Mouse (Mus musculus) embryonic stem cell, embryonic (primary cell): ENCODE data around the gene Gdpgp1.

ENCODE experiments used
- CTCF ChIA-PET, 4 experiments: fragments of 300-600 bp in 2 of 4; fragments of 350-600 bp in 2 of 4; sonication (Branson Sonifier 250); formaldehyde crosslinking; loops; one replicate each; lab custom pipeline; 2022; ENCODE audit warnings: inconsistent platforms in 2 of 4; lab: Charles Lee
- POLR2A ChIA-PET, 4 experiments: fragments of 300-600 bp in 2 of 4; fragments of 350-600 bp in 2 of 4; sonication (Branson Sonifier 250); formaldehyde crosslinking; loops; one replicate each; lab custom pipeline; 2022; ENCODE audit warnings: antibody characterized with exemption in 4 of 4, inconsistent platforms in 1 of 4; lab: Charles Lee

The Gdpgp1 gene

GRCm38 (mm10) chr7:80195146-80195545, 37.5 kb upstream of the Gdpgp1 start:
- ChIA-PET CTCF (no interaction called here), POLR2A (interaction anchor here in 3 of 4 experiments (0.5 to 12.1 kb wide), 5 partner anchors 9 to 39 kb away, joined by 3 to 328 read pairs (median 4); no protein-coding TSS in a partner anchor)

GRCm38 (mm10) chr7:80195576-80196263, 36.9 kb upstream of the Gdpgp1 start:
- POLR2A ChIA-PET = interaction anchor here in 1 of 4 experiments (1.1 to 5.8 kb wide), 3 partner anchors 11 to 65 kb away, joined by 4 to 46 read pairs (median 4); no protein-coding TSS in a partner anchor
- CTCF ChIA-PET = interaction anchor here in 1 of 4 experiments (0.6 kb wide), 1 partner anchor 43 kb away, joined by 3 read pairs; no protein-coding TSS in a partner anchor

- CTCF ChIA-PET = interaction anchor here in 3 of 4 experiments (0.6 to 3.0 kb wide), 10 partner anchors 8 to 469 kb away, joined by 3 to 16 read pairs (median 6); no protein-coding TSS in a partner anchor
- POLR2A ChIA-PET = interaction anchor here (0.5 to 10.2 kb wide), 56 partner anchors 8 to 629 kb away, joined by 3 to 335 read pairs (median 6); partner anchors contain the start of genes Sema4b (in 4 of the 4), Cib1 (in 2 of the 4), Gdpgp1 (in 2 of the 4) and Ngrn (in 2 of the 4)
These were observed 35.3 kb upstream of the Gdpgp1 start for GRCm38 (mm10) chr7:80197371-80197770.

GRCm38 (mm10) chr7:80197941-80198778, 34.5 kb upstream of the Gdpgp1 start:
- CTCF ChIA-PET = interaction anchor here in 3 of 4 experiments (0.6 to 3.0 kb wide), 14 partner anchors 9 to 1256 kb away, joined by 3 to 16 read pairs (median 6); no protein-coding TSS in a partner anchor

GRCm38 (mm10) chr7:80198863-80199262, 33.8 kb upstream of the Gdpgp1 start:
- ChIA-PET POLR2A (interaction anchor here (0.6 to 10.2 kb wide), 53 partner anchors 7 to 336 kb away, joined by 3 to 335 read pairs (median 7); partner anchors contain the start of genes Sema4b (in 4 of the 4), Cib1 (in 2 of the 4), Gdpgp1 (in 2 of the 4) and Ngrn (in 2 of the 4)), CTCF (interaction anchor here in 3 of 4 experiments (0.8 to 3.3 kb wide), 11 partner anchors 10 to 66 kb away, joined by 3 to 28 read pairs (median 6); no protein-coding TSS in a partner anchor)

More at GRCm38 (mm10) chr7:80197941-80198778, 34.5 kb upstream of the Gdpgp1 start:
- POLR2A ChIA-PET = interaction anchor here (0.5 to 10.2 kb wide), 76 partner anchors 8 to 628 kb away, joined by 3 to 335 read pairs (median 6); partner anchors contain the start of genes Sema4b (in 4 of the 4), Ngrn (in 3 of the 4), Cib1 (in 2 of the 4) and Gdpgp1 (in 2 of the 4)

- POLR2A ChIA-PET = interaction anchor here (0.5 to 10.2 kb wide), 52 partner anchors 8 to 336 kb away, joined by 3 to 335 read pairs (median 7); partner anchors contain the start of genes Sema4b (in 4 of the 4), Cib1 (in 2 of the 4), Gdpgp1 (in 2 of the 4) and Ngrn (in 2 of the 4)
- CTCF ChIA-PET = interaction anchor here in 2 of 4 experiments (0.8 to 3.3 kb wide), 9 partner anchors 10 to 65 kb away, joined by 3 to 28 read pairs (median 6); no protein-coding TSS in a partner anchor
These were observed 33.4 kb upstream of the Gdpgp1 start for GRCm38 (mm10) chr7:80199286-80199685.

GRCm38 (mm10) chr7:80199851-80200587, 32.6 kb upstream of the Gdpgp1 start:
- CTCF ChIA-PET = interaction anchor here (0.6 to 3.3 kb wide), 21 partner anchors 8 to 541 kb away, joined by 3 to 28 read pairs (median 4); no protein-coding TSS in a partner anchor

GRCm38 (mm10) chr7:80200588-80200945, 32.1 kb upstream of the Gdpgp1 start:
- CTCF ChIA-PET = interaction anchor here (0.6 to 3.3 kb wide), 20 partner anchors 9 to 710 kb away, joined by 3 to 28 read pairs (median 4); partner anchors contain the start of gene Hddc3 (in 1 of the 4)
- POLR2A ChIA-PET = interaction anchor here (0.5 to 10.2 kb wide), 52 partner anchors 8 to 607 kb away, joined by 3 to 335 read pairs (median 6); partner anchors contain the start of genes Sema4b (in 4 of the 4), Cib1 (in 2 of the 4), Gdpgp1 (in 2 of the 4) and Ngrn (in 2 of the 4)

More at GRCm38 (mm10) chr7:80199851-80200587, 32.6 kb upstream of the Gdpgp1 start:
- POLR2A ChIA-PET = interaction anchor here (0.5 to 10.2 kb wide), 66 partner anchors 8 to 607 kb away, joined by 3 to 335 read pairs (median 5); partner anchors contain the start of genes Sema4b (in 4 of the 4), Cib1 (in 2 of the 4), Gdpgp1 (in 2 of the 4) and Ngrn (in 2 of the 4)

- ChIA-PET POLR2A (interaction anchor here (0.5 to 10.2 kb wide), 47 partner anchors 7 to 606 kb away, joined by 3 to 335 read pairs (median 6); partner anchors contain the start of genes Cib1 (in 3 of the 4), Gdpgp1 (in 3 of the 4), Sema4b (in 3 of the 4) and Ttll13 (in 2 of the 4)), CTCF (interaction anchor here in 3 of 4 experiments (0.6 to 3.3 kb wide), 16 partner anchors 9 to 710 kb away, joined by 3 to 28 read pairs (median 4); partner anchors contain the start of gene Hddc3 (in 1 of the 3))
These were observed 31.6 kb upstream of the Gdpgp1 start for GRCm38 (mm10) chr7:80200963-80201539.

GRCm38 (mm10) chr7:80201888-80202540, 30.7 kb upstream of the Gdpgp1 start:
- ChIA-PET CTCF (interaction anchor here in 3 of 4 experiments (0.5 to 3.3 kb wide), 4 partner anchors 13 to 356 kb away, joined by 3 to 28 read pairs (median 7); no protein-coding TSS in a partner anchor), POLR2A (interaction anchor here in 3 of 4 experiments (0.6 to 10.2 kb wide), 19 partner anchors 10 to 100 kb away, joined by 3 to 335 read pairs (median 20); partner anchors contain the start of genes Sema4b (in 3 of the 3), Cib1 (in 2 of the 3) and Gdpgp1 (in 2 of the 3))

GRCm38 (mm10) chr7:80202961-80203360, 29.7 kb upstream of the Gdpgp1 start:
- ChIA-PET POLR2A (interaction anchor here in 3 of 4 experiments (0.6 to 10.2 kb wide), 9 partner anchors 11 to 51 kb away, joined by 3 to 335 read pairs (median 5); partner anchors contain the start of genes Sema4b (in 2 of the 3), Cib1 (in 1 of the 3) and Gdpgp1 (in 1 of the 3)), CTCF (interaction anchor here in 2 of 4 experiments (0.5 to 1.0 kb wide), 2 partner anchors 12 to 355 kb away, joined by 3 to 4 read pairs; no protein-coding TSS in a partner anchor)

- ChIA-PET POLR2A (interaction anchor here in 3 of 4 experiments (0.5 to 10.2 kb wide), 9 partner anchors 12 to 1016 kb away, joined by 3 to 335 read pairs (median 7); partner anchors contain the start of genes Sema4b (in 2 of the 3), Cib1 (in 1 of the 3), Gdpgp1 (in 1 of the 3) and Rccd1 (in 1 of the 3)), CTCF (no interaction called here)
These were observed 29.0 kb upstream of the Gdpgp1 start for GRCm38 (mm10) chr7:80203638-80204096.

GRCm38 (mm10) chr7:80204362-80204761, 28.3 kb upstream of the Gdpgp1 start:
- CTCF ChIA-PET = interaction anchor here in 1 of 4 experiments (2.5 kb wide), 1 partner anchor 11 kb away, joined by 13 read pairs; no protein-coding TSS in a partner anchor
- POLR2A ChIA-PET = interaction anchor here in 3 of 4 experiments (0.5 to 10.2 kb wide), 16 partner anchors 10 to 1015 kb away, joined by 3 to 335 read pairs (median 6); partner anchors contain the start of genes Cib1 (in 2 of the 3), Gdpgp1 (in 2 of the 3), Sema4b (in 2 of the 3) and Rccd1 (in 1 of the 3)

- POLR2A ChIA-PET = interaction anchor here in 3 of 4 experiments (0.9 to 10.2 kb wide), 19 partner anchors 9 to 90 kb away, joined by 3 to 335 read pairs (median 5); partner anchors contain the start of genes Cib1 (in 2 of the 3), Gdpgp1 (in 2 of the 3), Sema4b (in 2 of the 3) and Idh2 (in 1 of the 3)
- CTCF ChIA-PET = interaction anchor here in 3 of 4 experiments (0.8 to 2.5 kb wide), 5 partner anchors 10 to 72 kb away, joined by 3 to 13 read pairs (median 3); partner anchors contain the start of genes Cib1 (in 1 of the 3) and Gdpgp1 (in 1 of the 3)
These were observed 27.7 kb upstream of the Gdpgp1 start for GRCm38 (mm10) chr7:80204961-80205360.
